Mouse (Mus musculus): ENCODE measurements around the gene Srd5a2.
"Not testable (repeated sequence)": the region's sequence is repeated elsewhere in the genome, so short reads cannot be mapped to it uniquely, and the experiment has no call there.

Srd5a2 gene

GRCm38 (mm10) chr17:74047210-74048082, at the start of gene Srd5a2:
TSS of gene Srd5a2 (minus strand) at chr17:74047916.
- DNase-seq: no peak

GRCm38 (mm10) chr17:74088886-74089678, 41.4 kb upstream of the Srd5a2 start:
- DNase-seq: peak; percentile 20 to 37

GRCm38 (mm10) chr17:74088016-74088415, 40.3 kb upstream of the Srd5a2 start:
- no peak for DNase-seq

- DNase-seq: no peak
These were observed 35.7 kb upstream of the Srd5a2 start for GRCm38 (mm10) chr17:74083370-74083769.

GRCm38 (mm10) chr17:74080076-74080615, 32.4 kb upstream of the Srd5a2 start:
- no peak for DNase-seq

DNA sequence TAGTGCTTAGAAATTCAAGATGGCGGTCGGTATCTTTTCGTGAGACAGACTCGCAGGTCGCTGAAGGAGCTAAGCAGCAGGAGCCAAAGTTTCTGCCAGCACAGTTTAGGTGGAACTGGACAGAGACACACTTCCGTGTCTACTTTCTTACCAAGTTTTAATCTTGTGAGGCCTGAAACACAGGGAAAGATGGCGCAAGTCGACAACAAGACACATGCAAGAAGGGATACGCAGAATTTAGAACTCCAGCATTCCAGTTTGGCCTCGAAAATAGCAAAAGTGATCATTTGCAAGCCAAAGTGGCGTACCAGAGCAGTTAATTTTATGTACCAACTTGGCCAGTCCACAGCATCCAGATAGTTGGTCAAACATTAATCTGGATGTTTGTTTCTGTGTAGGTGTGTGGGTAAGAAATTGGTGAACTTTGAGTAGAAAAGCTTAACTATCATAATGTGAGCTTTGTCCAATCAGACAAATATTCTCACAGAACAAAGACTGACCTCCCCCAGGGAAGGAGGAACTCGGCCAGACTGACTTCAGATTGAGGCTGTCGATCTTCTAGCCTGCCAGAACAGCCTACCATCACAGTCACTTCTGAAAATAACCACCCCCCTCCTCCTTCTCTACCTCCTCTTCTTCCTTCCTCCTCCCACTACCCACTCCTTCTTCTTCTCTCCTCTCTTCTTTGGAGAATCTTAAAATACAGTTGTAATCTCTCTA, 31.2 kb upstream of the Srd5a2 start:
- no peak for DNase-seq

DNA sequence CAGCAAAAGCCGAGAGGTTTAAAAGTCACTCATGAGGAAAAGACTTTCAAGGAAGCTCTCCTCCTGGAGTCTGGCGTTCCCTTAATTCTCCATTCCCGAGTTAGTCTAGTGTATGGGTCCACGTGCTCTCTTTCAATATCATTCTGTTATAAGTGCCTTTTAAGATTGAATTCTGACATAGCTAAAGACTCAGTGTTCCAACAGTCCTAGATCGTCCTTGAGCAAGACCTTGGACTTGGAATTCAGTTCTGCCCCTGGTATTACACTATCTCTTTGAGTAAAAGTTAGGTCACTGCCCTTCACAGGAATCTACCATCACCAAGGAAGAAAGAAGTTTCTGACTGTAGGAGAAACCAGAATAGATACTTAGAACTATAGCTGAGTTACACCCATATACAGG, 25.4 kb upstream of the Srd5a2 start:
- DNase-seq: not testable (repeated sequence)

- not testable (repeated sequence) for DNase-seq
These were observed 15.0 kb upstream of the Srd5a2 start for GRCm38 (mm10) chr17:74062763-74063162.

DNA sequence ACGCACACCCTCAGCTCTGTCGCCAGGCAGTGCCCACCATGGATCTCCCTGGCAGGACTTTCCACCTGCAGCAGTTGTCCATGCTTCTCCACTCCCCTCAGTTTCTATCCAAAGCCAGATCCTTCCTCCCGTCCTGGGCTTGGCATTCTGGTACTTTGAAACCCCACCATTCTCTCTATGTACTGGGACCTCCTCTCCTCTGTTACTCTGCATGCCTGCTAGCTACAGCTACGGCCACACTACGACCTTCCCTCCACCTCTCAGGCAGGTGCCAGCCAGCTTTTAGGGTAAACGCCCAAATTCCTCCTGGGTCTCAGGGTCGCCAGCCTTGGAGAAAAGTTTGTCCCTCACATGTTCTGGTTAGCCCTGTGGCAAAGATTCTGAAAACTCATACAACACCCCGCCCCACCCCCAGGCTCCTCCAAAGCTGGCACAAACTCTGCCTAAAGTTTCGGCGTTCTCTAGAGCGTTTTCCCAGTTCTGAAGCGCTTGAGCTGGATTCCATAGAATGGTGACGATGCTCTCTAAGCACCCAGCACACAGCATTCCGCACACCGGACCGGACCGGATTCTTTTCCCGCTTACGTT, 607 bp upstream of the Srd5a2 start:
- DNase-seq: no peak

DNA sequence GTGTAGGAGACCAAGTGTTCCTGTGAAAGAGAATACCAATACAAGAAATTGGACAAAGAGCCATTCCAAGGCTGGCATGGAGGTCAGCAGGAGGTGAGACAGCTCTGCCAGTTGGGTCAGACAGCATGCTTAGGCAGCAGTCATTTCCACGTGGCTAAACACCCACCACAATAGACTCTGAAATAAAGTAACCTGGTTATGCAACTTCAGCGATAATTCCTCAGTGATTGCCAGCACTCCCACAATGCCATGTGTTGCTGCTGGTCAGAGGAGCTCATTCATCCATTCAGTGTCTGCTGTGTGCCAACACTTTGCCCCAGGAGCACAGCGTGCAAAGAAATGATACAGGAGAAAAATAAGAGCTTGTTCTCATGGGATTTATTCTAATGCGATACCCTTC, 4.0 kb downstream of the Srd5a2 start:
- DNase-seq: peak in 1 of 2 experiments; percentile 8

DNA sequence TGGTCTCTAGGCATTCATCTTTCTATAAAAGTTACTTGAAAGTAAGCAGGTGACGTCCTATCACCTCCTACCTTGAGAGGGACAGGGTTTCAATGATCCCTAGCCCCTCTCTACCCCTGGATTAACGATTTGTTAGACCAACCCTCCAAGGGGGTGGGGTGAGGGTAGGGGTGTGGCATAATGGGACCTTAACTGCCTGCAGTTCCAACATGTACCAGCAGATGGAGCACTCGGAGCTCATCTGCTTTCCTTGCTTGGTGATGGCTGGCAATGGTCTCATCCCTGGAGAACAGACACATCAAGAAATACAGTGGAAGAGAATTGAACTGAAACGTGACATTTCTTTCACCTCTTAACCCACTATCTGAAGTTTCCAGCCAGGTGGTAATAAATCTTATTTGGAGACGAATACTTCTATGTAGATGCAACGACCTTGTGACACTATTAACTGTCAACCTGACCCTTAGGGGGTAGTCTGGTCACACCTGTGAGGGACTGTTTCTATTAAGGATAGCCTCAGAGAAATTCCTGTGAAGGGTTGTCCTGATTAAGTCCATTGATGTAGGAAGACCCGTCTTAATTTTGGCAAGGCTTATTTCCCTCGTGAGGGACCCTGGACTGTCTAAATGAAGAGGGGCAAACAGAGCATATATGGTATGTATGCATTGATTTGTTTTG, 27.1 kb downstream of the Srd5a2 start:
- DNase-seq: peak; percentile 75 to 82

DNA sequence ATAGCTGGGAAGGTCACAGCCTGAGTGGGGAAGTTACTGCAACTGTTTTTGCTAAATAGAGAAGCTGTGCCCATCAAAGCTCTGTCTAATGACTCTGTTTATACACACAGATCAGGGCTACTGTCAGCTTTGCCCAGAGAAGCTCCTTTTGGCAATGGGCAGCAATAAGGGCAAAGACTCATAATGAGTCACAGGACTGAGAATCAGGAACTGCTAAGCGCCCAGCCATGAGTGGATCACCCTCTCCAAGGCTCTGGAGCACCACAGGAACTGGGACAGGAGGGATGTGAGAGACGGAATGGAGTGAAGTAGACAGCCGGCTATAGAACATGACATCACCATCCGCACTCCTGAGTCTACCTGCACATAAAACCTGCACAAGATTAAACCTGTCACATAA, 29.4 kb downstream of the Srd5a2 start:
- DNase-seq: no peak

DNA sequence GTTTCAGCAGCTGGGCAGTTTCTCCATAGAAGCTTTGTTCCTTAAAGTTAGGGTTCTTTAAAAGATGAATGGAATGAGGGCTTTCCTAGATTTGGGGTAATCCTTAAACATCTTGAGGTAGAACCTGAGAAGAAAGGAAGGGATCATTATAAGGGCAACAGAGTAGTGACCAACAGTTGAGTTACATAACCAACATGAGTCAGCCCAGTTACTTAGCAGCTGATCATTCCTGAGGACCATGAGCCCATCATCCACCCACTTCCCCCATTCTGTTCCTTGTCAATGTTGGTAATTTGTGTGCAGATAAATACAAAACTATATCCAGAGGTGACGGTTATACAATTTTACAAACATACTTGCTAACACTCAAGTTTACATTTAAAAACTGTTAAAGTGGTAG, 30.1 kb downstream of the Srd5a2 start:
- DNase-seq: no peak

DNA sequence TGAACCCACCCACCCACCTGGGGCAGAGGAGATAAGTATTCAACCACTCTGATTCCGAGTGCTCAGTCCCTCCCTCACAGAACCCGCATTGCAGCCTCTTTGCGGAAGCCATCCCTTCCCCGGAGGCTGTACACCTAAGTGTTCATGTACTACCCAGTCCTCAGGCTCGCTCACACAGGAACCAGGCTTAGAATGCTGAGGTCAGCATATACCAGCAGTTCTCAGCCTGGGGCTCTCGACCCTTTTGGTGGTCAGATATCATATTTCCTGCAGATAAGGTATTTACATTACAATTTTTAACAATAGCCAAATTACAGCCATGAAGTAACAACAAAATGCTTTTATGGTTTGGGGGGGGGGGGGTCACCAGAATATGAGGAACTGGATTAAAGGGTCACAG, 32.6 kb downstream of the Srd5a2 start:
- DNase-seq: no peak

- no peak for DNase-seq
These were observed 39.0 kb downstream of the Srd5a2 start for GRCm38 (mm10) chr17:74008680-74009079.

- DNase-seq: no peak
These were observed 40.7 kb downstream of the Srd5a2 start for GRCm38 (mm10) chr17:74007001-74007400.

GRCm38 (mm10) chr17:74002396-74002795, 45.3 kb downstream of the Srd5a2 start:
- DNase-seq: no peak

GRCm38 (mm10) chr17:73995907-73996645, 51.6 kb downstream of the Srd5a2 start:
- DNase-seq: no peak

- no peak for DNase-seq
These were observed 56.5 kb downstream of the Srd5a2 start for GRCm38 (mm10) chr17:73991264-73991663.

DNA sequence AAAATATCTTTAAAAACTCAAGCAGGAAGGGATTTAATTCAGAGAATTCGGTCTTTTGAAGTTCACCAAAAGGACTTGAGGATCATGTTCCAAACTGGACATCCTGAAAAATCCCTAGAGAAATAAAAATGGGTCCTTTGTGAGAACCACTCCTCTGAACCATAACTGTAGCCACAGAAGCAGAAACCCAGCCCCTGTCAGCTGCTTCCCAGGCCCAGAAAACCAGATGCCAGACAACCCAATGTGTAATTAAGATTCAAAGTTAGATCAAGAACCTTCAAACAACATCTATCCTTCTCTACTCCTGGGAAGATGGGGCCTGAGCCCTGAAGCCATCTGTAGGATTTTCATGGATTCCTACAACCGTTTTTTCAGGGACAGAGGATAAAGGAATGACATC, 61.1 kb downstream of the Srd5a2 start:
- no peak for DNase-seq

DNA sequence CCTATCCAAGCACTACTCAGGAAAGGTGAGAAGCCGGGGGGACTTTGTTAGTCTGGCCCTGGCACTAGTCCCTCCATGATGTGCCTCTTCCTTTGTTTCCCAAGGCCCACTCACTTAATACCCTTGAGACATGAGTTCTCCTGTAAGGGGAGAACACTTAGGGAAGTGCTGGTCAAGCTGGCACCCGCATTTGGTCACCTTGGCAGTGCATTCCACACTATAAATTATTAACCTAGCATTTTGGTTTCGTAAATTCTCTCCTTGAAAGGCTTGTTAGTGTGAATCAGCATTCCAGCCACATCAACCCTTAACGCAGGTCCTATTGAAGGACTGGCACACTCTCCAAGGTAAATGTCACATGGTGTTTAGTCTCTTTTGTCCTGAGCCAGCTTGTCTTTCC, 61.8 kb downstream of the Srd5a2 start:
- peak; percentile 48 to 63 for DNase-seq
